Mouse (Mus musculus) heart, postnatal 10 days (tissue): ENCODE results near the gene Hormad2. TPM values are rescaled to one million over a fixed set of nuclear protein-coding genes. Genes with fewer than 3 reads are reported as not detected.

Experiments
- DNase-seq, 2 experiments: peaks; one replicate each; pipeline ENCODE4 v3.0.0; 2021
- intact Hi-C: fragments of 180-260 bp; cut with DNase I; formaldehyde crosslinking; loops from one replicate; pipeline ENCODE4 v1.15.1; 2025
- total RNA-seq, 2 experiments: library from RNA; stranded (reverse); gene quantifications; 2 replicates each; pipeline ENCODE4 v1.2.3; 2021

Hormad2 gene
- total RNA-seq, 2 experiments from 2014 or later: not detected

DNA sequence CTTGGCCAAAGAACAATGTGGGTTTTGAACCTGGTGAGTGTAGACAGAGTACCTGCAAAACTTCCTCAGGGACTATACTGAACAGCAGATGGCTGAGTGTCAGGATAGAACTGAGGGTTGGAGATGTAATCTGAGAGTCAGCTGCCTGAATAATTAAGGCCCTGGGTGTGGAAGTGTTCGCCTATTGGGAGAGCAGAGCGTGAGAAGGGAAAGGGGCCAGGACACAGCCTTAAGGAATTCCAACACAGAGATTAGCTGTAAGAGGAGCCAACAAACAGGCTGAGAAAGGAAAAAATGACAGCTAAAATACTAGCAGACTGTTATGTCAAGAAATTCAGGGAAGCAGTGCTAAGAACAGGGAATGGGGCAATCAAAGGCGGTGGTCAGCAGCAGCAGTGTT is 88.3 kb downstream of the Hormad2 start:
- intact Hi-C loops: no loop called here
- DNase-seq: peak; percentile 48 to 54

DNA sequence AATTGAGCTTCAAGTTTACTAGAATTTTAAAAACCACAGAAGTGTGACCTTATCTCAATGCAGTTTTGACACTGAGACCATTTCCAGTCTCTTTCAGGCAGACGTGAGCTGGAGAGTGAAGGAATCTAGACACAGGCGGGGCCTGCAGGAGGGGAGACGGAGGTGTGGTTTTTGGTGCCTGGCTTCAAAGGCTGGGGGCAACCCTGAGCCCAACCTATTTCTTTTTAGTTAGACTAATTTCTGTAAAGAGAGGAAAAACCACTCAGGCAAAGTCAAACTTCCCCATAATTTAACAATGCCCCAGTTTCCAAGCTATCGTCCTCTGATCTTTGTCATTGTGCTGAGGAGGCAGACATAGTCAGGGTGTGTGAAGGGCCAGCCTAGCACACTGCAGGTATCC is 97.0 kb downstream of the Hormad2 start:
- no peak for DNase-seq
- intact Hi-C loops: no loop called here

DNA sequence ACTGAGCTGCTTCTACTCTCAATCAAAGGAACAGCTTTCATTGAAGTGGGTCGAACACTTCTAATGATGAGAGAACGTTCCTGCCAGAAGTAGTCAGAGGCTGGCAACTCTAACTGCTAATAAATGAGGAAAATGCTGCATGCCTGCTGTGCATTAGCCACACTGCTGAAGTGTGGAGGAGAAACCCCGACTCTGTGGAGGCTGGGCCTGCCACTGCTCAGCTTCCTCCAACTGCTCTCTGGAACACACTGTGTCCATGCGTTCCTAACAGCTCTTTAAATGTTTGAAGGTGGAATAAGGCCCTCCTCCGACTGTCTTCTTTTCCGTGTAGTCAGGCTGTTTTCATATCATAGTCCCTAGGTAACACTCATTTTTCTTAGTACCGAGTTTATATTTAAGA is 98.9 kb downstream of the Hormad2 start:
- intact Hi-C loops: no loop called here
- DNase-seq: no peak

DNA sequence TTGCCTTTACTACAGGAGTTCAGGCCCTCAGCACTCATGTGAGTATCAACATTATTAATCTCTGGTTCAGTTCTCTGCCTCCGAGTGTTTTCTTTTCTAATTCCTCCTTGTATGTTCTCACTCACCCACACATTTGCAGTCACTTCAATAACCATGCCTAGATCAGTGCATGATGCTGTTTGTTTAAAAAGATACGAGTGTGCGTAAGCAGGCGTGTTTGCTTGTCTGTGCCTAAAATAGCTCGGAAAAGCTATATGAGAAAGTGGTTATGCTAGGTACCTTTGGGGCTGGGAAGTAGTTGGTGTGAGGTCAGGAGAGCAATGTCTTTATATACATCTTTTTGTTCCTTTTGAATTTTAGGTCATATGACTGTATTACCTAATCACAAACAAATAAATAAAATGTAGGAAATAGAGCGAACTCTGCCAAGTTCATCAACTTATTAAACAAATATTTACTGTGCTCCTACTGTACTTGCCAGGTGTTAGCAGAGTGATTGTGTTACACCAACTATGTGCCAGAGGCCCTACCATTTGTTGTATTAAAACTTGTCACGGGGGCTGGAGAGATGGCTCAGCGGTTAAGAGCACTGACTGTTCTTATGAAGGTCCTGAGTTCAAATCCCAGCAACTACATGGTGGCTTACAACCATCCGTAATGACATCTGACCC is 100.7 kb downstream of the Hormad2 start:
- DNase-seq: no peak
- intact Hi-C loops: no loop called here

DNA sequence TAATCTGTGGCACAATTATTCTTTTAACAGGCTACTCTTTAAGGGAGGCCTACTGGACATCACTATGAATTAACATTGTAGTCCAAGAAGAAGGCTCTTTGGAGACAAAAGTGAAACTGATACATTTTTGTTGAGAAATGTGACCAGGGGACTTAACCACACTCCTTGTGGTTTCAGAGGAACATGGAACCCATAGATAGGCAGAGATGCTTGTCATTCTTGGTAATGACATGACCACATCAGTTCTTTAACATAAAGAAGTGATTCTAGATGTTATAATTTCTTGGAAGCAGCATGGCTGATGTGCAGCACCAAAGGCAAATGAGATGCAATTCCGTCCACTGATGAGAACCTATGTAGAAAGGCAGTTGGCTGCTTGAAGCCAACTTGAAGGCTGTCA is 101.6 kb downstream of the Hormad2 start:
- intact Hi-C loops: no loop called here
- no peak for DNase-seq

DNA sequence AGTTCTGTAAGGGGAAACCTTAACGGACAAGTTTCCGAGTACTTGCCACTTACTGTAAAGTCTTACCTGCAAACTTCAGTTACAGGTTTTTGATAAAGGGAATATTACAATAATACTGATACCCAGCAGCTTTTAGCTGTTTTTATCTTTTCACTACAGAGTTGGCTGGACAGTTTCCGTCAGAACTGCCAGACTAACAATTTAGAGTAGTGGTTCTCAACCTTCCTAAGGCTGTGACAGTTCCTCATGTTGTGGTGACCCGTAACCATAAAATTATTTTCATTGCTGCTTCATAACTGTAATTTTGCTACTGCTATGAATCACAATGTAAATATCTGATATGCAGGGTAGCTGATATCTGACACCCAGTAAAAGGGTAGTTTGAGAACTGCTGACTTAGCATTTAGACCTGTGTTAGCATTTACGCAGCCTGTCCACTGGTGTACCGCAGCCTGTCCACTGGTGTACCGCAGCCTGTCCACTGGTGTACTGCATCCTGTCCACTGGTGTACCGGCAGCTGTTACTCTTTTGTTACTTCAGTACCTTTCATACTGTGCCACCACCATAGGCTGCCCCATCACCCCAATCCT is 104.1 kb downstream of the Hormad2 start:
- intact Hi-C loops: no loop called here
- DNase-seq: no peak

DNA sequence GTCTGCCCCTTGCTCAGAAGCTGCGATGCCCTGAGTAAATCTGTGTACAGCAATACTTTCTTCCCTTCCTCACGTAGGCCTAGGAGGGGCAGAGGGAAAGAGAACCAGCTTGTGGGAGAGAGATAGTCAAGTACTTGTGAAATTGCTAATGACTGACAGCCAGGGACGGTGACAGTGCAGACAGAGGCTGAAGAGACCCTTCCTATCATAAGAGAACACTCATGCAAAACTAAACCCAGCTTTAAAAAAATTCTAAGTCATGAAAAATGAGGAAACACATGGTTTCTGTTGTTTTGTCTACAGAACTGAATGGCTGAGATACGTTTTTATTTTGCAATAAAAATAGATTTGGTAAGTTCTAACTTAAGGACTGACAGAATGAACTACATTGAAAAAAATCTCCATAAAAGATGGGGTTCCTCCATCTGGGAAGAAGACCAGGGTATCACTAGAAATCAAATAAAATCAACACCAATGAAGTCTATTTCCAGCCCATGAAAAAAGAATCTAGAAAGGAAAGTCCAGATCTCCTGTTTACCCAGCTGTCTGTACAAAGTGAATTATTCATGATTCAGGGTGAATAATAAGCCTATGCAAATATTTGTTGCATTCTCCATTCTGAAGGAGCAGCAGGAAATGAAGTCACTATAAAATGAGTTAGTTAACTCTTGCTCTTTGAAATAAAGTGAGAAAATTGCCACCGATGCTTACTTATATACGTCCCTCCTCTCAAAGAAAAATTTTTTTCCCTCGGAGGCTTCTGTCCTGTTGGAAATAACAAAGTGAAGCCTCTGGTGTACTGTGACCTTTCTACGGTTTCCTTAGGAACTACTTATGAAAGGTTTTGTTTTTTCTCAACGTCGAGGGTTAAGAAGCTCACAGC is 104.9 kb downstream of the Hormad2 start:
- intact Hi-C loops: no loop called here

DNA sequence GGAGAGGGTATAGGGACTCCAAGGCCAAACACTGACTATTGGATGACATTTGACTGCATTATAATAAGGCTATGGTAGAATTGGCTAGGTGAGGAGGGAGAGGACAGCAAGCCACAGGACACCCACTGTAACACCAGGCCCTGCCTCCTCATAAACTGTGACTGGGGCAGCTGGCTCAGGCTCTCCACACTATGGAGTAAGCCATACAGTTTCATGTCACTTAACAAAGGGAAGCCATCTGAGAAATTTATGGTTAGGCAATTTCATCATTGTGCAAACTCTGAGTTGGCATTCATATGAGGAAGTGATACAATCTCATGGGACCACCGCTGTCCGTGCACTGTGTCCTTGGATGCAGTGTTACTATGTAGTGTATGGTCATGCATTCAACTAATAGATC is 107.9 kb downstream of the Hormad2 start:
- no peak for DNase-seq
- intact Hi-C loops: no loop called here

More for the DNA sequence above, 104.9 kb downstream of the Hormad2 start:
- DNase-seq: no peak

DNA sequence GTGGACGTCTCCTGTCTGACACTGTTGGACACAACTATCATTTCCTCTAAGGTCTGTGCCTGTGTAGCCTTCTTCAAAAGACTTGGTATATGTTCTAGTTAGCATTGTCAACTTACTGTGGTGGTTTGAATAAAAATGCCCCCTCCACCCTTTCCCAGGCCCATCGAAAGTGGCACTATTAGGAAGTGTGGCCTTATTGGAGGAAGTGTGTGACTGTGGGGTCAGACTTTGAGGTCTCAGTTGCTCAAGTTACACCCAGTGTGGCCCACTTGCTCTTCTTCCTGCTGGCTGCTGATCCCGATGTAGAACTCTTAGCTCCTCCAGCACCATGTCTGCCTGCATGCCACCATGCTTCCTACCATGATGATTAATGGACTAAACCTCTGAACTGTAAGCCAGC is 112.7 kb downstream of the Hormad2 start:
- intact Hi-C loops: no loop called here
- DNase-seq: no peak

DNA sequence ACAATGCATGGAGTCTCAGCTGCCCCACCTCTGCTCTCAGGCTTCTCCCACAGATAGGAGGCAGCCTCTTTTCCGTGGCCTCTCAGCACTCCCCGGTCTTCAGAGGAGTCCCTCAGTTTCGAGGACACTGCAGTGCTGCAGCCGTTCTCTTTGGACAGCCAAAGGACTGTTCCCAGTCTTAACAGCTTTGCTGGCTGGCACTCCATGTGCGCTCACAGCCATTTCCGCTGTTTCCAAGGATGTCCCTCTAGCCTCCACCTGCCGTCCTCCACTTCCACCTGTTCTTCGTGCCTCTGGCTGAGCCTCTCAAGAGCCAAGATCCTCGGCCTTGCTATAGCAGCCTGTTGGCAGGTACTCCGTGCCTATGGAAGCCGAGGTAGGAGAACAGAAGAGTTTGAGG is 117.4 kb downstream of the Hormad2 start:
- intact Hi-C loops: no loop called here
- DNase-seq: no peak

DNA sequence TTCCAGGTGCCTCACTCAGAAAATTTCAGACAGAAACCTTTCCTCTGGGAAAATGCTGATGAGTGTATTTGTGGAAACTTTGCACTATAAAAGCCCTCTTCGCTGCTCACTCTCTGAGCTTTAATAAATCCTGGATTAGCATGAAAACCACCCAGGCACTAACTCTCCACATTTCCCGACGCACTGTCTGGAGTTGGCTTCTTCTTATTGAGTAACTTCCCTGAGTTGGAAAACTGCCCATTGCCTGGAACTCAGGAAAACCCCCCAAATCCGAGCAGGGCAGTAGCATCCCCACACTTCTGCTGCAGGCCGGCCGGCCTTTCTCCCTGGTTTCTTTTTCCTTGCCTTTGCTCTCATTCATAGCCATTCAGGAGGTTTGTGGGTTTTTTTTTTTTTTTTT is 118.0 kb downstream of the Hormad2 start:
- DNase-seq: no peak
- intact Hi-C loops: no loop called here

DNA sequence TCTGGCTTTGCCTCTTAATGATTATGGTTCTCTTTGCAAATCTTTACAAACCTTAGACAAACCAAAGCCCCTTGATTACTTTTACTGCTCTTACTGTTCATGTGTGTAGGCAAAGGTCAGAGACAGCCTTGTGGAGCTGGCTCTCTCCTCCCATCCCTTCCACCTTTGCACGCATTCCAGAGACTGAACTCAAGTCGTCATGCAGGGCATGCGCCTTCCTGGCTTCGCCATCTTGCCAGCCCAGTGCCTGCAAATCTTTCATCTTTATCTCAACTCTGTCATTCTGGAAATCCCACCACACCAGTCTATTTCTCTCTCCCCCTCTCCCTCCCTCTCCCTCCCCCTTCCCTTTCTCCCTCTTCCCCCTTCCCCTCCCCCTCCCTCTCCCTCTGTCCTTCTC is 120.0 kb downstream of the Hormad2 start:
- intact Hi-C loops: no loop called here
- DNase-seq: no peak

DNA sequence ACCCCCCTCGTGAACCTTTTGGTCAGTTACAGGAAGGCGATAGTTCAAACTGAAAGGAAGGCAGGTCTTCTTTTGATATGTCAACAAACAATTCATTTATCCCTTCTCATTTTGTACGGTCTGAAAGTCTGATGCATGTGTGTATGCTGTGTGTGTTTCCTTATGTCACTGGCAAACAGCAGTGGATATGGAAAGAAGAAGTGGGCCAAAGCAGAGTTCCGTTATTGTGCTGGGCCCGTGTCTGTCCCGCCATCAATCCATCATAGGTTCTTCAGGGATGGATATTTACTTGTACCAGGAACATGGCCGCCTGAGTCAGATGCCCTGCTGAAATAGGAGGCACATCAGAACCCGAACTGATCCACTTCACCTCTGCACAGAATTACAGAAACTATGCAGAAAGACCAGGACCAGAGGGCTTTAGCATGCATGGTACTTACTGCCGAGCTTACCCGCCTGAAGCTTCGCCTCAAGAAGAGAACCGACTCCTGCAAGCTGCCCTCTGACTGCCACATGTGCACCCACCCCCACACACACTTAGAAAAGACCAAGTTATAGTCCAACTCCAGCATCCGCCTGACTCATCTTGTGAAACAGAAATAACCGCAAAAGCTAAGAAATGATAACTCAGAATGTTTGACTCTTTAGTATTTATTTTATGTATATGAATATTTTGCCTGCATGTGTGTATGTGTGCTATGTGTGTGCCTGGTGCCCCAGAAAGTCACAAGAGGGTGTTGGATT is 121.5 kb downstream of the Hormad2 start:
- DNase-seq: no peak
- intact Hi-C loops: no loop called here

DNA sequence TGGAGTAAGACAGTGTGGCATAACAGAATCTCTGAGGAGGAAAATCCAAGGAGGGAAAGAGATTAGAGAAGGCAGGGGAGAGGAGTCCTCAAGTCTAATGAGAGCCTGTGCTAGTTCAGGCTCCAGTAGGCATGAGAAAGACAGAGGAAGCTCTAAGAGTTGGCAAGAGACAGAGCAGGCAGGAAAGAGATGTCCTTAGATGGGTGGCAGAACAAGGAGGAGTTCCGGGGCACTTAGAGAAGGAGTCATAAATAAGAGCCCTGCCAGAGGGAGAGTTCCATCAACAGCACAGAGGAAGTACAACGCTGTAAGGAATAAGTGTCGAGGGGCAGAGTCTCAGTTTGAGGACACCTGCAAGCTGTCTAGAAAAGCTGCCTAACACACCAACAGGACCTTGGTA is 122.9 kb downstream of the Hormad2 start:
- intact Hi-C loops: no loop called here
- no peak for DNase-seq

DNA sequence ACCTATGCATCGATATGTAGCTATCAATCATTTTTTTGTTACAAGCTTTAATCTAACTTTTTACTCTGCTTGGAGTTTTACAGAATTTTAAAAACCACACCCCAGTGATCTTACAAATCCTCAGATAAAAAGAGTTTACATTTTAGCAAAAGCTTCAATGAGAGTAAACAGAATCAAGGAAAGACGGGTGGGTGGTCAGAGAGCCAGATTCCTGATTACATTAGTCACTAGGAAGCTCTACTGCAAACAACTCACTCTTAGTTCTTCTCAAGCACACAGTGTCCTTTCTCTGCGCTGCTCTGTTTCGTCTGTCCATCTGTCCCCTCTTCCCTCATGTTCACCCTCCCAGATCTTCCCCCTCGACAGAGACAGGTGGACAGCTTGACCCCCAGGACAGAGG is 123.6 kb downstream of the Hormad2 start:
- intact Hi-C loops: no loop called here
- no peak for DNase-seq

DNA sequence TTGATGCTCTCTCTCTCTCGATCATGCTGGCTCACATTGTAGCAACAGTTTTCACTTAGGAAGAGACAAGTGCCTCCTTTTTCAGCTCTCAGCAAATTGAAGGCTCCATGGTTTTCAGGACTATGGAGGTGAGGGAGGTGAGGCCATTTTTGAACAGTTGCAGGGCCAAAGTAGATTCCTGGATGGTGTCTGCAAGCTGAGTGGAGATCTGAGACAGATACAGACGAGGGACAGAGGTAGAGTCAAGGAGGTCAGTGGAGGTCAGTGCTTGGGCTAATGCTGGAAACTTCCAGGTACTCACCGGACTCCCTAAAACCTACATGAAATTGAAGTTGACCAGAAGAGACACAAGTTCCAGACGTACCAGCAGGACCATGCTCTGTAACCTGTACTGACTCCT is 128.7 kb downstream of the Hormad2 start:
- intact Hi-C loops: no loop called here

DNA sequence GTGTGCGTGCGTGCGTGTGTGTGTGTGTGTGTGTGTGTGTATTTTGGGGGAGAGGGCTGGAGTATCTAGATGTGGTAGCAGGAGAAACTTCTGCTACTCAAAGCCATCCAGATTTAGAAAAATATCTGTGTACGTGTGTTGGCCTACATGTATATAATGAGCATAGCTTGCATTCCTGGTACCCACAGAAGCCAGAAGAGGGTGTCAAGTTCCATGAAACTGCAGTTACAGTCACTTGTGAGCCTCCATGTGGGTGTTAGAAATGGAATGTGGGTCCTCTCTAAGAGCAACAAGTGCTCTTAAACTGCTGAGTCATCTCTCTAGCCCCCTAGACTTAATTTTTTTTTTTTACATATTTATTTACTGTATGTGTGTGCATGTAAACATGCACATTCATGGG is 130.6 kb downstream of the Hormad2 start:
- DNase-seq: no peak
- intact Hi-C loops: no loop called here

More for the DNA sequence above, 128.7 kb downstream of the Hormad2 start:
- DNase-seq: no peak

DNA sequence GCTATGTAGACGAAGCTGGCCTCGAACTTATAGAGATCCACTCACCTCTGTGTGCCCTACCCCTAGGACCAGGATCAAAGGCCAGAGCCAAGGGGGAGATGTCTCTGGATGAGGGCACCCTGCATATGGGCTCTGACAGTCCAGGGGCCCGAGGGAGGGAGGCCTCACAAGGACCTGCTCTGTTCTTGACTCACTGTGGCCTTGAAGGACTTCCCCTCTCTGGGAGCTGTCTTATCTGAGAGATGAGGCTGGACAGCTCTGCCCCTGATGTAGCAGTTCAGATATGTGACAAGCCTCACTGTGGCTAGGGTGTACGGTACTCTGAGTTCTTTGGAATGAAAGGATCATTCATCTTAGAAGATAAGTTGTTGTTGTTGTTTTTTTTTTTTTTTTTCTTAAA is 131.3 kb downstream of the Hormad2 start:
- intact Hi-C loops: no loop called here
- DNase-seq: no peak

DNA sequence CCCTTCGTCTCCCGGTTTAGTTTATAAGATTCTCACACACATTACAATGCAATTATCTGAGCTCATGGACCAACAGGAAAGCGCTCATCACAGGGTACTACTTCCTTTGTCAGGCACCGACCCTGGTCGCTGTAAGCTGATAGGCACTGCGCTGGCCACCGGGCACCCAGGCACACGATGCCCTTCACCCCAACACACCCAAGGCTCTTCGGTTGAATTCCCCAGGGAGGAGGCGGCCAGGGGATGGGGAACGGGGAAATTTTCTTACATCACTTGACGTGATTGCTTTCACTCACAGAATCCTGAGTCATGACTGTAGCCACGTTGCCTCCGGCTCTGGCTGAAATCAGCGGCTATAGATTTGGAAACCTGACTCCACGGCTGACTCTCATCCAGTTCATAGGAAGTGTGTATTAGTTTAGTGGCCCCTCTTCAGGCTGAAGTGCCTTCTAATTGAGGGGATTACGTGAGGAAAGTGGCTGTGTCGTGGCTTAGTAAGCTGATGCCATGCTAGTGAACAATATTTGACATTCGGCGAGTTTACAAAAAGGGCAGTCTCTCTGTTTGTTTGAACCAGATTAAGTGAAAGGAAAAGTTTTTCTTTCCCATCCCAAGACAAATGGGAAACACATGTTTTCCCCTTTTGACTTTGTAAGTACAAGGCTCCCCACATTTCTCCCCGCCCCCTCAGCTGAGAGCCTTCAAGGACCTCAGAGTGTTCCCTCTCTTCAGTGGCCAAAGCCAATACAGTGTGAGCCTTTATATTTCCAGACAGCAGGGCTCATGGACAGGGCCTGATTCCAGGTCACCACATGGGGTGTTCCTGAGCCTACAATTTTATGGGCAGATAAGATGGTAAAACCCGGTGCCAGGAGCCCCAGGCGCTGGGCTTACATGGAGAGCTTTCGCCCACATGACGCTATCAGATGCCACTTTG is 132.1 kb downstream of the Hormad2 start:
- intact Hi-C loops: no loop called here
- peak; percentile 50 to 57 for DNase-seq

DNA sequence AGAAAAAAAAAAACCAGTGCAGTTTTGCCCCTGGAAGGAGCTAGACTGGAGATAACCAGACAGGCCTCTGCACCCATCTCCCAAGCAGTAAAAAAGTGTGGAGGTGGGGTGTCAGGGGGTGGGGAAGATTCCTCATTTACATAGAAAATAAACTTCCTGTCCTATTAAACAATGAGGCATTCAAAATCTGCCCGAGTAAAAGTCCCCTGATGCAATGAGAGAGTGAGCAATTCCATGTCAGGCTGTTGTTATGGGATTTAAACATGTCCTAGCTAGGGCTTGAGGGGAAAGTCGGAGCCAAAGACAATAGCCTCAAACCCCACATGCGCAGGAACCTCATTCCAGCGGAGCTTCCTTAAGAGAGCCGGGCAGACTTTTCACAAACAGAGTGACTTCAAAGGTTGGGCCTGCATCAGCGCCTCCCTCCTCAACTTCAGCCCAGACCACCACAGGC is 132.8 kb downstream of the Hormad2 start:
- intact Hi-C loops: no loop called here
- peak; percentile 37 to 46 for DNase-seq
